In the genomic region with DNA sequence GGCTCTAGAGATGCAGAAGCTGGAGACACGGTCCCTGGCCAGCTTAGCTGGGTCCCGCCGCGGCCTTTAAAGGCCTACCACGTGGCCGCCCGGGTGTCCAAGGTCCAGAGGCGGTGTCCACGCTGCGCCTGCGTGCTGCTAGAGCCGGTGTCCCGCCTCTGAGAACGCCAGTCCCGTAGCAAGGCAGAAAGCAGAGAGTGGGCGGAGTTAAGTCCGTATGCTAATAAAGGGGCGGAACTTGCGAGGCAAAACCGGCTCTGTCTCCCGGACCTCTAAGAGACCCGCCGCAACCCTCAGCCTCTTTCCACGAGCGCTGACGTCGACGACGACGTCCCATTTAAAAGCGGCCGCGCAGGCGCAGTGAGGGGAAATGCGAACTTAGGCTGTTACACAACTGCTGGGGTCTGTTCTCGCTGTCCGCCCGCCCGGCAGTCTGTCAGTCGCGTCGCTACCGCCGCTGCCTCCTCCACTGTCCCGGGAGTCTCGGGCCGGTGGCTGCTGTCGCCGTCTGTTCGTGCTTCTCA, we compare ENCODE assay signal across 8 mouse cellular contexts. TPM values are rescaled to one million over a fixed set of nuclear protein-coding genes. Genes with fewer than 3 reads are reported as not detected.
DNase-seq lines count a peak whose midpoint lies in the region; ATAC-seq lines count a peak whose summit lies in the region.

Gene Top1 (plus strand): TSS at position 275 of the 524 bp plus-strand sequence.

- WGBS in hindbrain, embryonic 14.5 days = under 1% methylated on average over 50 of the region's 50 CpGs

- H3K4me1 ChIP-seq in hindbrain, embryonic 14.5 days (replicated peaks; ENCODE audit: control insufficient read depth, insufficient read depth, low read length) = peaks cover 30% of the 10 kb centered on the region

- H3K36me3 ChIP-seq in hindbrain, embryonic 14.5 days (replicated peaks; ENCODE audit: control insufficient read depth, insufficient read depth) = no peaks in the 10 kb centered on the region

- H3K4me3 ChIP-seq in hindbrain, embryonic 14.5 days (replicated peaks; ENCODE audit: low read length) = peak within 1 kb of the TSS; percentile 85

- no peaks in the 10 kb centered on the region for H3K27me3 ChIP-seq in hindbrain, embryonic 14.5 days (ENCODE audit: control insufficient read depth, insufficient read depth, low read length)

- peak within 1 kb of the TSS; percentile 71 for H3K4me2 ChIP-seq in hindbrain, embryonic 14.5 days (replicated peaks)

- H3K27ac ChIP-seq in hindbrain, embryonic 14.5 days = peak within 1 kb of the TSS; percentile 99

- H3K9ac ChIP-seq in hindbrain, embryonic 14.5 days = peak within 1 kb of the TSS; percentile 99

- ATAC-seq in hindbrain, embryonic 14.5 days (ENCODE audit: low FRiP score) = peak; percentile 98

- no peaks in the 10 kb centered on the region for H3K9me3 ChIP-seq in hindbrain, embryonic 14.5 days (ENCODE audit: control insufficient read depth, low read length)

- peak; percentile 98 for DNase-seq in R1 (ENCODE audit: low read depth, low spot score)
- DNase-seq in cerebellum, postnatal 25 days = peak; percentile 99 to 100
- peak; percentile 98 to 99 for DNase-seq in frontal cortex, postnatal 25 days (ENCODE audit: low spot score in 2 of 2)
- DNase-seq in hindbrain, embryonic 14.5 days (ENCODE audit: low spot score) = peak; percentile 100
- DNase-seq in layer of hippocampus, postnatal 36 days = peak; percentile 97 to 99
- peak; percentile 100 for DNase-seq in lung, postnatal 36 days
- DNase-seq in retina, postnatal 1 day = peak; percentile 100
- peak; percentile 97 to 99 for DNase-seq in urinary bladder, adult 18-20 months (ENCODE audit: low spot score in 2 of 2)

RNA-seq across cellular contexts. Expression of gene Top1, which starts in this region (rescaled TPM):
- 58.9 and 67.6 TPM in 2 replicates for polyA plus RNA-seq in hindbrain, embryonic 14.5 days (2014; fragmentation: Nextera tagmentation; extraction: Ambion mirVana)
- 10 to 100 TPM; 91.1 to 99.3 TPM for total RNA-seq in layer of hippocampus, postnatal 36 days (2021)

Comparison
In these comparisons a context has a peak if more than half of its experiments do, and no peak if none do; other contexts are left out.
1. Peak in every context shown above with its lines: DNase-seq, ATAC-seq, H3K4me3 ChIP-seq and H3K27ac ChIP-seq.